Mouse (Mus musculus): Measurements from ENCODE around the gene Spen.

GRCm38 (mm10) chr4:141488670-141489069, 49.7 kb downstream of the Spen start:
- TF ChIP-seq POLR2A (IDR thresholded peaks at IDR 0.05; ENCODE audit: insufficient read depth, low read depth, low read length): no peak
- no peak for TF ChIP-seq CTCF (IDR thresholded peaks at IDR 0.05; ENCODE audit: insufficient read depth, low read depth, low read length)

Measured in olfactory bulb, adult 2 months (tissue).